Mouse (Mus musculus) kidney, embryonic 15.5 days (tissue): Measurements from ENCODE around the gene Abhd17a. TPM values are rescaled to one million over a fixed set of nuclear protein-coding genes. Genes with fewer than 3 reads are reported as not detected.

Experiments
- ATAC-seq: fragments of 200-750 bp; cut with Nextera tagmentation; replicated peaks from 2 replicates; pipeline ENCODE4 v1.8.0; 2017; ENCODE audit warnings: moderate TSS enrichment; ENCODE audit not compliant: low FRiP score
- H3K27ac ChIP-seq: fragments of 300-500 bp; sonication (generic); 2 replicates; pipeline ENCODE4 v1.5.1; 2015; ENCODE audit warnings: mild to moderate bottlenecking, inconsistent platforms
- H3K27me3 ChIP-seq: fragments of 300-500 bp; sonication (generic); 2 replicates; pipeline ENCODE4 v1.6.1; 2015; ENCODE audit warnings: inconsistent platforms
- H3K36me3 ChIP-seq: fragments of 300-500 bp; sonication (generic); 2 replicates; pipeline ENCODE4 v1.6.1; 2015; ENCODE audit warnings: inconsistent platforms
- H3K4me1 ChIP-seq: fragments of 300-500 bp; sonication (generic); 2 replicates; pipeline ENCODE4 v1.6.1; 2015; ENCODE audit warnings: inconsistent platforms
- H3K4me2 ChIP-seq: fragments of 300-500 bp; sonication (generic); 2 replicates; pipeline ENCODE4 v1.6.1; 2015; ENCODE audit warnings: moderate library complexity, mild to moderate bottlenecking, inconsistent platforms
- H3K4me3 ChIP-seq: fragments of 300-500 bp; sonication (generic); replicated peaks from 2 replicates; pipeline ENCODE4 v1.5.1; 2015; ENCODE audit warnings: mild to moderate bottlenecking, inconsistent platforms
- H3K9ac ChIP-seq: fragments of 300-500 bp; sonication (generic); 2 replicates; pipeline ENCODE4 v1.6.1; 2015; ENCODE audit warnings: mild to moderate bottlenecking, inconsistent platforms
- H3K9me3 ChIP-seq: fragments of 300-500 bp; sonication (generic); replicated peaks from 2 replicates; pipeline ENCODE4 v1.6.1; 2016; ENCODE audit warnings: inconsistent platforms
- WGBS: fragments of 180-500 bp; shearing (Covaris S2); methylation state at CpG from one replicate; pipeline ENCODE4 v1.1.7; 2015; ENCODE audit warnings: mixed read lengths; 5-methylcytosine and 5-hydroxymethylcytosine counted together
- polyA plus RNA-seq: library from polyadenylated mRNA; unstranded; fragments of >200 nt; fragmentation: Nextera tagmentation; extraction: Ambion mirVana; gene quantifications from 2 replicates; pipeline ENCODE4 v1.2.1, GENCODE M21; 2015

Abhd17a gene
- polyA plus RNA-seq, 1 experiment from 2014 or later, result 95.4 TPM

GRCm38 (mm10) chr10:80553575-80553974 lies 36.6 kb downstream of the Abhd17a start:
- ATAC-seq, result no peak
- H3K4me1 ChIP-seq, result peaks cover 28% of the 10 kb centered on the region
- peaks cover 23% of the 10 kb centered on the region for H3K36me3 ChIP-seq
- WGBS, result 90% methylated on average over 8 of the region's 8 CpGs
- no peaks in the 10 kb centered on the region for H3K9me3 ChIP-seq
- H3K4me3 ChIP-seq, result no peak overlapping the region
- H3K9ac ChIP-seq, result no peak overlapping the region
- H3K27me3 ChIP-seq, result no peaks in the 10 kb centered on the region
- no peak overlapping the region for H3K27ac ChIP-seq
- H3K4me2 ChIP-seq, result no peak overlapping the region

- no peaks in the 10 kb centered on the region for H3K27me3 ChIP-seq
- H3K4me2 ChIP-seq, result no peak overlapping the region
- H3K9ac ChIP-seq, result no peak overlapping the region
- H3K36me3 ChIP-seq, result peaks cover 35% of the 10 kb centered on the region
- H3K9me3 ChIP-seq, result no peaks in the 10 kb centered on the region
- 59% methylated on average over 9 of the region's 9 CpGs for WGBS
- H3K27ac ChIP-seq, result no peak overlapping the region
- no peak overlapping the region for H3K4me3 ChIP-seq
- ATAC-seq, result no peak
- H3K4me1 ChIP-seq, result peaks cover 18% of the 10 kb centered on the region
These were observed 37.8 kb downstream of the Abhd17a start for GRCm38 (mm10) chr10:80552364-80552763.

GRCm38 (mm10) chr10:80549279-80549678 lies 40.9 kb downstream of the Abhd17a start:
- Histone ChIP-seq H3K27ac (no peak overlapping the region), H3K9me3 (no peaks in the 10 kb centered on the region), H3K4me2 (no peak overlapping the region), H3K27me3 (no peaks in the 10 kb centered on the region), H3K4me1 (peaks cover 15% of the 10 kb centered on the region), H3K9ac (no peak overlapping the region), H3K36me3 (peaks cover 66% of the 10 kb centered on the region), H3K4me3 (no peak overlapping the region)
- no peak for ATAC-seq
- WGBS, result 80% methylated on average over 21 of the region's 21 CpGs

GRCm38 (mm10) chr10:80548428-80549006 lies 41.6 kb downstream of the Abhd17a start:
- ATAC-seq, result peak; percentile 67
- H3K9me3 ChIP-seq, result no peaks in the 10 kb centered on the region
- no peak overlapping the region for H3K9ac ChIP-seq
- H3K36me3 ChIP-seq, result peaks cover 74% of the 10 kb centered on the region
- H3K4me2 ChIP-seq, result no peak overlapping the region
- no peak overlapping the region for H3K27ac ChIP-seq
- peaks cover 8% of the 10 kb centered on the region for H3K4me1 ChIP-seq
- WGBS, result 73% methylated on average over 10 of the region's 10 CpGs
- H3K27me3 ChIP-seq, result no peaks in the 10 kb centered on the region
- H3K4me3 ChIP-seq, result no peak overlapping the region

- Histone ChIP-seq H3K4me1 (peaks cover 6% of the 10 kb centered on the region), H3K4me3 (no peak overlapping the region), H3K27ac (no peak overlapping the region), H3K27me3 (no peaks in the 10 kb centered on the region), H3K36me3 (peaks cover 84% of the 10 kb centered on the region), H3K9ac (no peak overlapping the region), H3K4me2 (no peak overlapping the region), H3K9me3 (no peaks in the 10 kb centered on the region)
- ATAC-seq, result no peak
- WGBS, result 91% methylated on average over 15 of the region's 15 CpGs
These were observed 42.6 kb downstream of the Abhd17a start for GRCm38 (mm10) chr10:80547539-80547938.

- no peaks in the 10 kb centered on the region for H3K27me3 ChIP-seq
- WGBS, result 93% methylated on average over 4 of the region's 4 CpGs
These were observed 43.2 kb downstream of the Abhd17a start for GRCm38 (mm10) chr10:80546945-80547344.

GRCm38 (mm10) chr10:80545590-80545989 lies 44.6 kb downstream of the Abhd17a start:
- no peaks in the 10 kb centered on the region for H3K27me3 ChIP-seq
- no peak for ATAC-seq
- no peak overlapping the region for H3K4me2 ChIP-seq
- H3K9ac ChIP-seq, result no peak overlapping the region
- 93% methylated on average over 8 of the region's 8 CpGs for WGBS
- H3K27ac ChIP-seq, result no peak overlapping the region
- H3K9me3 ChIP-seq, result no peaks in the 10 kb centered on the region
- H3K4me3 ChIP-seq, result no peak overlapping the region
- H3K4me1 ChIP-seq, result peaks cover 6% of the 10 kb centered on the region
- H3K36me3 ChIP-seq, result peaks cover 97% of the 10 kb centered on the region

More at GRCm38 (mm10) chr10:80546945-80547344, 43.2 kb downstream of the Abhd17a start:
- peaks cover 6% of the 10 kb centered on the region for H3K4me1 ChIP-seq
- H3K36me3 ChIP-seq, result peaks cover 90% of the 10 kb centered on the region
- H3K27ac ChIP-seq, result no peak overlapping the region
- no peaks in the 10 kb centered on the region for H3K9me3 ChIP-seq
- H3K4me3 ChIP-seq, result no peak overlapping the region
- no peak overlapping the region for H3K9ac ChIP-seq
- H3K4me2 ChIP-seq, result no peak overlapping the region
- ATAC-seq, result no peak

- H3K27me3 ChIP-seq, result no peaks in the 10 kb centered on the region
- no peak overlapping the region for H3K27ac ChIP-seq
- no peak overlapping the region for H3K9ac ChIP-seq
- no peaks in the 10 kb centered on the region for H3K9me3 ChIP-seq
- H3K36me3 ChIP-seq, result peaks cover 79% of the 10 kb centered on the region
- H3K4me3 ChIP-seq, result no peak overlapping the region
- ATAC-seq, result no peak
- H3K4me1 ChIP-seq, result peaks cover 16% of the 10 kb centered on the region
- no peak overlapping the region for H3K4me2 ChIP-seq
- WGBS, result 95% methylated on average over 14 of the region's 14 CpGs
These were observed 46.3 kb downstream of the Abhd17a start for GRCm38 (mm10) chr10:80543873-80544272.

GRCm38 (mm10) chr10:80539493-80539892 lies 50.6 kb downstream of the Abhd17a start:
- no peak overlapping the region for H3K27ac ChIP-seq
- H3K27me3 ChIP-seq, result peaks cover 33% of the 10 kb centered on the region
- no peaks in the 10 kb centered on the region for H3K9me3 ChIP-seq
- H3K9ac ChIP-seq, result no peak overlapping the region
- ATAC-seq, result no peak
- WGBS, result 50% methylated on average over 5 of the region's 5 CpGs
- H3K4me3 ChIP-seq, result no peak overlapping the region
- peaks cover 36% of the 10 kb centered on the region for H3K36me3 ChIP-seq
- peaks cover 32% of the 10 kb centered on the region for H3K4me1 ChIP-seq
- peak overlapping the region; percentile 61 for H3K4me2 ChIP-seq

- peak; percentile 89 for ATAC-seq
- WGBS, result under 1% methylated on average over 30 of the region's 30 CpGs
- peak within 1 kb of the TSS; percentile 39 for H3K4me3 ChIP-seq
These were observed 51.3 kb downstream of the Abhd17a start, which contains the start of gene Atp8b3 for GRCm38 (mm10) chr10:80538710-80539394. Atp8b3 (minus strand) TSS chr10:80539124.

GRCm38 (mm10) chr10:80538180-80538579 lies 52.0 kb downstream of the Abhd17a start:
- H3K4me3 ChIP-seq, result no peak overlapping the region
- no peak overlapping the region for H3K27ac ChIP-seq
- peaks cover 22% of the 10 kb centered on the region for H3K36me3 ChIP-seq
- H3K4me2 ChIP-seq, result no peak overlapping the region
- ATAC-seq, result no peak
- no peak overlapping the region for H3K9ac ChIP-seq
- H3K4me1 ChIP-seq, result peaks cover 36% of the 10 kb centered on the region
- H3K9me3 ChIP-seq, result no peaks in the 10 kb centered on the region
- 53% methylated on average over 5 of the region's 5 CpGs for WGBS
- peaks cover 35% of the 10 kb centered on the region for H3K27me3 ChIP-seq

More at GRCm38 (mm10) chr10:80538710-80539394, 51.3 kb downstream of the Abhd17a start, which contains the start of gene Atp8b3:
- Histone ChIP-seq H3K9ac (no peak within 1 kb of the TSS), H3K36me3 (peaks cover 29% of the 10 kb centered on the region), H3K4me1 (peaks cover 32% of the 10 kb centered on the region), H3K4me2 (peak within 1 kb of the TSS; percentile 61), H3K27ac (peak within 1 kb of the TSS; percentile 66; the same call in 1 of the 2 replicates), H3K27me3 (peaks cover 35% of the 10 kb centered on the region), H3K9me3 (no peaks in the 10 kb centered on the region)

- no peak overlapping the region for H3K9ac ChIP-seq
- H3K4me2 ChIP-seq, result peak overlapping the region; percentile 47
- H3K4me3 ChIP-seq, result no peak overlapping the region
These were observed 54.4 kb downstream of the Abhd17a start for GRCm38 (mm10) chr10:80535711-80536110.

More at GRCm38 (mm10) chr10:80535711-80536110, 54.4 kb downstream of the Abhd17a start:
- Histone ChIP-seq H3K27me3 (peaks cover 35% of the 10 kb centered on the region), H3K9me3 (no peaks in the 10 kb centered on the region), H3K4me1 (peaks cover 36% of the 10 kb centered on the region), H3K27ac (no peak overlapping the region), H3K36me3 (no peaks in the 10 kb centered on the region)
- 9% methylated on average over 13 of the region's 13 CpGs for WGBS
- no peak for ATAC-seq
